Mouse (Mus musculus) heart, adult 2 months (tissue): ENCODE measurements around the gene Timm10.

Source experiments
- CTCF ChIP-seq: fragments of 200-600 bp; IDR thresholded peaks from 2 replicates; pipeline ENCODE4 v1.8.1; 2022; ENCODE audit warnings: antibody characterized with exemption, mild to moderate bottlenecking, moderate library complexity
- EP300 ChIP-seq: fragments of 200-500 bp; IDR thresholded peaks from 2 replicates; pipeline ENCODE4 v1.6.1; 2011; ENCODE audit warnings: low read depth, low read length, control low read depth; ENCODE audit not compliant: insufficient read depth
- POLR2A ChIP-seq: fragments of 200-500 bp; IDR thresholded peaks from 2 replicates; pipeline ENCODE4 v1.6.1; 2011; ENCODE audit warnings: mild to moderate bottlenecking, low read depth, low read length, control low read depth; ENCODE audit not compliant: insufficient read depth

GRCm38 (mm10) chr2:84793871-84794270 lies 32.9 kb upstream of the Timm10 start:
- TF ChIP-seq POLR2A, result no peak
- TF ChIP-seq EP300, result no peak
- TF ChIP-seq CTCF, result no peak
